Mouse (Mus musculus) heart, adult 2 months (tissue): ENCODE measurements around the gene Tmem220.

Experiments used
- CTCF ChIP-seq: fragments of 200-600 bp; IDR thresholded peaks from 2 replicates; pipeline ENCODE4 v1.8.1; 2022; ENCODE audit warnings: antibody characterized with exemption, mild to moderate bottlenecking, moderate library complexity
- EP300 ChIP-seq: fragments of 200-500 bp; IDR thresholded peaks from 2 replicates; pipeline ENCODE4 v1.6.1; 2011; ENCODE audit warnings: low read depth, low read length, control low read depth; ENCODE audit not compliant: insufficient read depth

DNA sequence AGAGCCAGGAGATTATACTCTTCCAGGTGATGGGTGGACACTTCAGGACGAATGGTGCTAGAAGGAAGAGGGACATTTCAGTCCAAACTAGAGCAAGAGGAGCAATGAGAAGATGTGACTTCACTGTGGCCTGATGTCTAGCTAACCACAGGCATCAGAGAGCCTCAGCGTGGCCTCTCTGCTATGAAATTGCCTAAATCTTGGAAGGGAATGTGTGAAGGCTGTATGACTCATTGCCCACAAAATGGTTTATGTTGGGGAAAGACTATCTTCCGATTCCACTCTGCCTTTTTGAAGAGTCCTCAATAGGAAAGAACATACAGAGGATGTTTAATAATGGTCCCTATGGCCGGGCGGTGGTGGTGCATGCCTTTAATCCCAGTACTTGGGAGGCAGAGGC is 51.8 kb downstream of the Tmem220 start:
- TF ChIP-seq CTCF (no peak), EP300 (no peak)
